Mouse (Mus musculus): ENCODE measurements around the gene Arhgap24.

The Arhgap24 gene

DNA sequence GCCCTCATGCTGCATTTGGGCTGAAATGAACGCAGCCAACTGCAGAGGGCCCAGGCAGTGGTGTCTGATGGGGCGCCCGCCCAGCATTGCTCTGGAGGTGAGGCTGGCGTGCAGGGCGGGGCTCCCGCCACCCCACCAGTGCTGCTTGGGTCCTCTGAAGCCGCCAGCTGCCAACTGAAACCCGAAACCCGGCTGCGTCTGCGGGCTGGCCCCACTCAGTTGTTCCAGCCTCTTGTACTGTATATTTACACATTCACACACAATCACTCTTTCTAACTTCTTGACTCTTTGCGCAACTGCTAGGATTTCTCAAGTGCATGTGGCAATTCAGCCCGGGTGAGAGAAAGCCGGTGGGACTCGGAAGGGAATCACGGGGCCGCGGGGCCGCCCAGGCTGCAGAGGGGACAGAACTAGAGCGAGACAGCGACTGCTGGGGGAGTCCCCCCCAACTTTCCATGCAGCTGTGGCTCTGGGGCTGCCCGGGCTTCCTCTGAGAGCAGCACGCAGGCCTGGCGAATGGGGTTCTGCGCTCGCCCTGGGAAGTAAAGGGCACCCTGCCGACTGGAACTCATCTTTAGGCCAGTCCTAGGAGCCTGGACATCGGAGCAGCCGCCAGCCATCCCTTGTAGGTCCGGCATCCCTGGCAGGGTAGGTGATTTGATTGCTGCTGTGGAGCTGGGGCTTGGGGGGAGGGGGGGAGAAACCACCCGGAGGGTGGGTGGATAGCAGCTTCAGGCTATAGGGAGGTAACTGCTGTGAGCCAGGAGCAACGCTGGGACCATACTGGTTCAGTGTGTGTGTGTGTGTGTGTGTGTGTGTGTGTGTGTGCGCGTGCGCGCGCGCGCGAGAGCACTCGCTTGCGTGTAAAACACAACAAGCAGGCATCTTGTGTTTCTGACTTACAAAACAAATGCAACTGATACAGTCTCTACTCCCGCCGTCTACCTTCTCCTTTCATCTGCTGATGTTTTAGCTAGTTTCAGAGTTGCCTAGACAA lies at the start of gene Arhgap24:
Gene Arhgap24 (plus strand): TSS at position 177 of the 997 bp plus-strand sequence.
- DNase-seq = peak; percentile 87 to 95

DNA sequence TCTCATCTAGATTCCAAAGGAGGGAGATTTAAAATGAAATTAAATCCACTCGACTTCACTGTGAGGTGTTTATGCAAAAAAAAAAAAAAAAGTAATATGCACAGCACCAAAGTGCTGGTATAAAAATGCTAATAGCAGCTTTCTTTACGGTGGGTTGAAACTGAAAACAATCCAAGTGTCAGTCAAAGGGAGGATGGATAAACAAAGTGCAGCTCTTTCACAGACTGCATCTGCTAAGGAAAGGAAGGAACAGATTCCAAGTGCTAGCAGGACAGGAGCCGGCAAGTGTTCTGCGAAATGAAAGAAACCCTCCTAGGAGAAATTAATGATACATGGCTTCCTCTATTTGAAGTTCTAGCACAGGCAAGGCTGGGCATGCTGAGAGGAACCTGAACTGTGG lies 47.0 kb upstream of the Arhgap24 start:
- DNase-seq = no peak

DNA sequence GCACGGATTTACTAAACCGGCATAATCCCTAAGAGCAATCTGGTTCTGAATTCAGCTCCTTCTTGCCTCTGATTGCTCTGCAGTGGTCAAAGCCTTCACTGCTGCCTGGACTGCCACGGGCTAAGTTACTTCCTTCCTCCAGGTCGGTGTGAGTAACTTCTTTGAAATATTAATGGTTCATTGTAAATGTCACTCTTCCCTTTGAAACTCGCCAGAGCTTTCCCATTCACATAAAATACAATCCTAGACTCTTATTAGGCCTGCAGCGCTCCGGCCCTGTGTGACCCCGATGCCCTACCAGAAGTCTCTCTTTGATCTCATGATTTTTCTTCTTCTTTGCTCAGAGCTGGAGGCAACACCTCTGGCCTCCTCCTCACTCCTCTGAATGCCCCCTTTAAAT lies 44.6 kb upstream of the Arhgap24 start:
- DNase-seq = no peak

DNA sequence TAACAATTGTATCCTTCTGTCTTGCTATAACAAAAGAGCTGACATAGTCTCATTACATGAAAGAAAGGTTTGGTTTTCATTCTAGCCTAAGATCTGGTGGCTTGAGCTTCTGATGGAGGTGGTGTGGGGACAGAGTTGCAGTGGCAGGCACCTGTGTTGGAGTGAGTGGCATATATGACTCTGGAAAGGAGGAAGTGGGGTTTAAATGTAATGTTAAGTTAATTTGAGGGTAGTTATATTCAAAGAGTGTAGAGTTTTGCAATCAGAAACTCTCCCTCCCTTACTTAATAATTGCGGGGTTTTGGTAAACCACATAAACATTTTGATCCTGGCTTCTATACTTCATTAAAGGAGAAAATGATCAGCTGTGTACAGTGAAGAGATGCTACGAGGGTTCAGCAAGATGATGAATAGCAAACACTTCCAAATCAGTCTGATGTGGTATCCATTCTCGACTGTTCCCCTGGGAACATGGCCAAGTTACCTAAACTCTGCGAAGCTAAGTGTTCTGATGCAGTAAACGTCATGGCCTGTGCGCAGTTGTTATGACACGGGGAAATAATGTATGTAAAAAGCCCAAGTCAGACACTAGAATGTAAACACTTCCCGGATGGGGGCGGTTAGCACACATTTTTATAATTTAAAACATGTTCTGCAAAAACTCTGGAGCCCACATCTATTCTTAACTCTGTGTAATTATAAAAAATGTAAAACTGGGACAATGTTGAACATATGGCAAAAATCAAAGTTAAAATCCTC lies 41.9 kb upstream of the Arhgap24 start:
- DNase-seq = no peak

DNA sequence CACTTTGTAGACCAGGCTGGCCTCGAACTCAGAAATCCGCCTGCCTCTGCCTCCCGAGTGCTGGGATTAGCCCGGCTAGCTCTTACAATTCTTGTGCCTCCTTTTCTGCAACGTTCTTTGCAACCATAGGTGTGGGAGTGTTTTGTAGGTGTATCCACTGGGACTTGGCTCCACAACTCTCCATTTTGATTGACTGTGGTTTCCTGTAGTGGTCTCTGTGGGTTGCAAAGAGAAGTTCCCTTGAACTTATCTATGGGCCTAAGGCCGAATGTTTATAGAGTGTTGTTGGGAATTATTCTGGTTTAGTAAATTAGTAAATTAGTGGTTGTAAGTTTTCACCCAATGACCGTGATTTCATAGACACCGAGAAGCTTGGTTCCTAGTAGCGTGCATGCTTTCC lies 33.8 kb upstream of the Arhgap24 start:
- DNase-seq = no peak

DNA sequence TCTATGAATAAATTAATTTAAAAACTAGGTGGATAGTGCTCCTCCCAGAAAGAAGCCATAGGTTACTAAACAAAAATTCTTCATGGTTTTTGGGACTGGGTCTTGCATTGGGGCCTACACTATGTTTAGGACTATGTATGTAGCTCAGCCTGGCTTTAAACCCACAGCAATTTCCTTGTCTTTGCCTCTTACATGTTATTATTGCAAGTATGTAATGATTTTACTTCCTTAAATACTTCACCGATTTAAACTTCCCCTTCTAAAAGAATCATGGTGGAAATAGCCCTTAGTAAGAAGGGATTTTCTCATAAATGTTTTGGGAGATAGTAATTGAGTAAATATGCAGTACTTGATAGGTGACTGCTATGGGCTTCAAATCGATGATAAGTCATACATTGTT lies 30.3 kb upstream of the Arhgap24 start:
- DNase-seq = no peak

DNA sequence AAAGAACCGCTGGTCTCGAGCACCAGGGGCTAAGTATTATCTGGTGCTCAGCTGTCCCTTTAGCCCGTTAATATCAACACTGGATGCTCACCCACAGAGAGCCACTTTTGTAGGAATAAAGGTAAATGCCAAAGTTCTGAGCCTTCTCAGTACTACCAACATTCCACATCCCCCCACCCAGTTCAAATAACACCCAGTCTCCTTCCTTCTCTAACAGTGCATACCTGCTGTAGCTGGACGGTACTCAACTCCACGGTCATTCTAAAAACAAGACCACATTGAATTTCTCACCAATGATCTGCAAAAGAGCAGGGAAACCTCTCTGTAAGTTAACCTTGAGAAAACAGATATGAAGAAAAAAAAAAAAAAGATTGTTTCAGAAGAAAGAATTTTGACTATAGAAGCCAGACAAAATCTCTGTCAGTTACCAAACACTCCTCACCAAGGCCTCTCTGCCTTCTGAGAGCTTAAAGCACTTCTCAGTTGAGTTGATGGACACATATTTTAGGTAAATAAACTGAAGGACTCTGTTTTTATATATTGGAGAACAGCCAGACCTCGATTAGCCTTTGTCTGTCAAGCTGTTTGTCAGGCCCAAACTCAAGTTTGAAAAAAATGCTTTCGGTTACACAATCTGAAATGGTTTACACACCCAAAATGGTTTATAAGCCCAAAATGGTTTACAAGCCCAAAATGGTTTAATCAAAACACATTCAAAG lies 29.0 kb upstream of the Arhgap24 start:
- DNase-seq = no peak

DNA sequence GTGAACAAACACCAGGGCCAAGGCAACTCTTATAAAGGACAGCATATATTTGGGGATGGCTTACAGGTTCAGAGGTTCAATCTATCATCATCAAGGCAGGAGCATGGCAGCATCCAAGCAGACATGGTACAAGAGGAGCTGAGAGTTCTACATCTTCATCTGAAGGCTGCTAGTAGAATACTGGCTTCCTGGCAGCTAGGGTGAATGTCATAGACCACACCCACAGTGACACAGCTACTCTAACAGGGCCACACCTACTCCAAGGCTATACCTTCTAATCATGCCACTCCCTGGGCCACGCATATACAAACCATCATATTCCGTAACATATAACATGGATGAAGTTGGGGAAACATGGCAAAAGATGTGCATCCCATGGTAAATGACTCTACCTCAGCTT lies 27.9 kb upstream of the Arhgap24 start:
- DNase-seq = no peak

DNA sequence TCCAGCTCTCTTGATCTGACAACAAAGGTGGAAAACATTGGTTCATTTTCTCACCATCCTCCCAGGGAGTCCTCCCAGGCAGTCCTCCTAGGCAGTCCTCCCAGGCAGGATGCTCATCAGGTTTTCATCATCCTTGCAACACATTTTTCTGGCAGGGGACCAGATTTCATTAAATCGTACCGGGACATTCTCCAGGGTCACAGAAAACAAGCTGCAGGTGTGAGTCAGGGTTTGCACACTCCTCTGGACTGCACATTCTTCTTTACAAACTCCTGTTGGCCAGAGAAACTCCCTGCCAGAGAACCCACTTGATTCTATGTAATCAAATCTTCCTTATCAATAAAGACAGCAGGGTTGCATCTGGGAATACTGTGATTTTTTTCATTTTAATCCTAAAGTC lies 25.9 kb upstream of the Arhgap24 start:
- no peak for DNase-seq

DNA sequence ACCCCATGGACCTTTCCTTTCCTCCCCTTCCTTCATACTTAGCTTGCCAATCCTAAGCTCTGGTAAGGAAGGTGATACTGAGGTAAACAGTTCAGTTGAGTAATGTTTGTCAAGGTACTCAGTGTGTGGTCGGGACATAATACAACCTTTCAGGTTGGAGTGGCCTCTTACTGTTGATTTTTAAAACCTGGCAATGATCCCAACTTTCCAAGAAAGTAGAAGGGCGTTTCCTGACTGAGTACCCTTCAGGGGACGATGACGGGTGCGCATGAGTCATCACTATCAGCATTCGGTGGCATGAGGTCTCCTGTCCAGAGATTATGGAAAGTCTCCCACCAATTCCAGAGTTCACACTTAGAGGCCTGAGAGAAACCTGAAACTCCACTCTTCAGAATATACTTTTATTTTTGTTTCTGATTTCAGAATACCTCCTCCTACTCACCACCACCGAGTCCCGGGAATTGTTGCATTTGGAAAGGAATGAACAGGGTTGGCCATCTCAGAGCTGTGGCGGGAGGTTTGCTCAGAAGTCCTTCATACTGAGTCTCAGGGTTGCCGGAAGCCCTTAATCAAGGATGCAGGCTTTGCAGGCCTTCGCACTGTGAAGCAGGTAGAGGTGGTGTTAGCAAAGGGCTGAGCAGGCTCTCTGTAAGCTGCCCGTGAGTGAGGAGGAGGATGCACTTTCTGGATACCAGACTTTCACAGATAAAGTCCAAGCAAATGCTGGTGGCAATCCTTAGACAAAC lies 20.6 kb upstream of the Arhgap24 start:
- DNase-seq = peak; percentile 57 to 61

DNA sequence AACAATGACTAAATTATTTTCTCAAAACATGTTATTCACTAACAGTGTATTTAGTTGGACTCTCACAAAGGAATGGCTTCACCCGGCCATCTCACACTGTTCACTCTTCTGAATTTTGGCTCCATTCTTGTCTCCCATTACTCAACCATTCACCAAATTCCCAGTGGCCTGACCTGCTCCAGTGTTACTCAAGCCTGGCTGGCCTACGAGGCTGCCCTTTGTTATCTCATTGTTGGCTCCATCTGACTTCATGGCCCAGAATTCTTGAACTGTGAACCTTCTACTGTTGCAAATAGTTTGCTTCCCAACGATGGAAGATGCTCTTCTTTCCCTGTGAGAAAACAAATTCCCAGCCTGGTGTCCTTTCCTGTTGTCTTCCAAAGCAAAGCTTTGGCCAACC lies 18.2 kb upstream of the Arhgap24 start:
- no peak for DNase-seq

DNA sequence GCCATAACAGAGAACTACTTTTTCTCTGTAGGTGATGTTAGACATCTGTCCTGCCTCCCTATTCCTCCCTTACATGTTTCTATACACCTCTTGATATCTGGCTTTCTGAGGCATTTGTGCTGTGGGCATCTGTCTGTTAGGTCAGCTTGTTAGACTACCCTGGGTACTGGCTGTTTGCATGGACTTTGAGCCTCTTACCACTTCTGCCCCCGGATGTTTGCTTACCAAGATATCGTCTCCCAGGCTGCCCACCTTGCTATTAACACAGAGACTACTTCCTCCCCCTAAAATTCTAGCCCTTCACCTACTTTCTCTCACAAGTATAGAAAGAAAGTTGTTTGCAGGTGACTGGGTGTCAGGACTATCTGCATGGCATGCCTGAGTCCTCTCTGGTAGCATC lies 15.8 kb upstream of the Arhgap24 start:
- no peak for DNase-seq

DNA sequence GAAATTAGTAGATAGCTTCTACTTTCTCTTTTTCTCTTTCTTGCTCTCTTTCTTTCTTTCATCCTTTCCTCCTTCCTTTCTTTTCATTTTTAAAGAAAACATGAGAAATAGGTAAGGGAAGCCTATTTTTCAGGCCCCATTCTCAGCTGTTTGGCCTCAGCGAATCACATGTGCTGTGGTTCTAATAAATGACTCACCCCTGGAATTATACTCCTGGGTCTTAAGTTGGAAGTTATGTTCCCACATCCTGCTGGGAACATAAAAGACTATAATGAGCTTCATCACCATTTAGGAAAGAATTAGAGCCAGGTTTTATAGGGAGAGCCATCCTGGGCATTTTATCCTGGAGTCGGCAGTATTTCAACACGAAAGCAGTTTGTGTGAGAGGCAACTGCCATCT lies 12.9 kb upstream of the Arhgap24 start:
- no peak for DNase-seq

DNA sequence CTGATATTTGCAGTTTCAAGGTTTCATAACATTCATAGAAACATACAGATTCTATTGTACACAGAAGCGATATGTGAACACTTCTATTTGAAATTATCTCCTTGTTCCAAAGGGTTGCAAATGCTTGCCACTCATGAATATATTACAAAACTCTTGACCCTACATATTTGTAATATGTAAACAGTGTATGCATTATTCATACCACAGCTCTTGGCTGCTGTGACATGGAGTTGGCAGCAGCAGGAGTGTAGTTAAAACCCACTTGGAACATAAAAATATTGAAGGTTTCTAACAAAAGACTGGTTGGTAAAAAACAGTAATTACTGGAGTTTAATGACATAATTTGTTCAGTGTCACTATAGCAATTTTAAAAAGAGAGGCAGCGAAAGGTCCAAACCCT lies 10.9 kb upstream of the Arhgap24 start:
- DNase-seq = no peak

DNA sequence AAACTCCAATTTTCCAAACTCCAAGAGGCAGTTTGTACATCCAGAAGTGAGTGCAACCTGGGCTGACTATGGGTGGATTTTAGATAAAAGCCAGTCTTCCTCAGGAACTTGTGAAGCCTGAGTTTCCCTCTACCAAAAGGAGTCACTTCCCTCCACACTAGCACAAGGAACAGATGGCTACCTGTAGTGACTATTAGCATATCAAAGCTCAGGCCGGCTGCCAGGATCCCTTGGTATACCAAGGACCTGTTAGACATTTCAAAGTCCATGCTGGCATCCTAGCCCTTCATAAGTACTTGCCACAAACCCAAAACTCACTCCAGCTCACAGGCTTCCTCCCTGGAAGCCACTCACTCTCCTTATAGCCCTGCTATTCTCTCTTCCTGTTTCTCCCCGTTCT lies 3.1 kb upstream of the Arhgap24 start:
- DNase-seq = no peak

DNA sequence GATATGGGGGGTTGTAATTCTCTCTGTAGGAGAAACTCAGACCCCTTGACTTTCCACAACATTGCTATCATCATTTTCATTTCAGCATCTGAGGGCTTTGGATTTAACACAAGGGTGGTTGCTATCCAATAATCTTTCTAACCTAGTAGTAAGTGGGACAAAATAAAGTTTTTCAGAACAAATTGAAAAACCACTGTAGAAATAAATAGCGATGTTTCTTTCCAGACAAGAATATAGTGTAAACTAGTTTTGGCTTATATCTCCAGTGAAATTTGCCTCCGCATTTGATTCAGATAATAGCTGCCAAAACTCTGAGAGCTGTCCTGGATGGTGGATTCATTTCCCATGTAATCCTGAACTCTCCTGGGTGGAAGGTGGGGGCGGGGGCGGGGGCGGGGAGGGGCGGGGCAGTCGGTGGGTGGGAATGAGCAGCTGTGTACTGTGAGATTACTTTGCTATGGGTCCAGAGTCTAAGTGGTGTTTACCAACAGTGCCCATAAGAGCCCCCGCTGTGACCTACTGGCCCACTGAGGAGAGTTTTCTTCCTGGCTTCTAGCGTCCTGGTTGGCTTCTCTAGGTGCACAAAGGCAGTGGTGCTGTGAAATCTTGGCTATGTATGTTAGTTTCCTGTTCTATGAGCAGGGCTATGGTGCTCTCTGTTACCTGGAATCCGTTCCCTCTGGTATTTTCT lies 2.2 kb downstream of the Arhgap24 start:
- DNase-seq = no peak

DNA sequence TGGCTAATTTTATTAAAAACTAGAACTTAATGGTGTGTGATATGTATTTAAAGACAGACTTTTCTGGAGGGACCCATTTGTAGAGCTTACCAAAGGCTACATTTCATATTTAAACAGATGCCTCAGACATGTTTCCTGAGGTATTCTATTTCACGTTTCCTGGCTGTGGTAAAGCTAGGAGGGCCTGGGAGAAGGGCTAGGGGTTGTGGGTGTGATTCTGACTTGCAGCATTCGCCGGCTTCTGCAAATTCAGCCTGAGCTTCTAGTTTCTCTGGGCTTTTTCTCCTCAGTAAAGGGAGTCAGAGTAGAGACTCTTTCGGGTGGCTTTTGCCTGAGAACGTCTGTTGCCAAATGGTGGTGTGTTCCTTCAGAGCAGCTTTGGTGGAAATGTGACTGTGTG lies 10.4 kb downstream of the Arhgap24 start:
- DNase-seq = no peak

DNA sequence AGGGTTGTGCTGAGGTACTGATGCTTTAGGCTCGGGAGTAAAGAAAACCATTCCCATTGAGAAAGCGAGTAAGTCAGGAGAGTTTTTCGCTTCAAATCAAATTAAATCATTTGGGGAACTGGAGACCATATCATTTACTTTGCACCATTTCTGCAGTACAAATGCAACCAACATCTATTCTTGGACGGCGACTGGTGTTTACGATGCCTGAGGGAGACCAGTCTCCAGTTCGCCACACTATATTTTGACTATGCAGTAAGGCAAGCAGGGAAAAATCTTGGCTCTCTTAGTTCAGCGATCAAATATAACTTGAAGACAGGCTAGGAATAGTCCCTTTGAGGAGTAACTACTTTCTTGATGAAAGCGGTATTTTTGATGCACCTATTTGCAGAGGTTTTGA lies 11.0 kb downstream of the Arhgap24 start:
- DNase-seq = no peak

DNA sequence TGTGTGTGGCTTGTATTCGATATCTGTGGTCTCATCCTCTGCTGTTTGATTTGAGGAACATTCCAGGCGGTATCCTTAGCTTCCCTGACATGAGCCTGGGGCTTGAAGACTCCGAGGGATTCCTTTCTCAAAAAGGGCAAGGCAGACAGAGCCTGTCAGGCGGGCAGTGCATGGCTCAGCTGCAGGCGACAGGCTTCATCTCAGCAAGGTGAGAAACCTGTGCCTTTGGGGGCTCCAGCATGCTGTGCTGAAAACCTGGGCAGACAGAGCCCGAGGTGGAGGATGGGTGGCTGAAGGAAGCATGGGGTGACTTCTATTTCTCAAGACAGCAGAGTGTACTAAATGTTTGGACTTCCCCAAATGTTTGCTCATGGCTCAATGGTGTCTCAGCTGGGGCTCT lies 13.6 kb downstream of the Arhgap24 start:
- DNase-seq = no peak

DNA sequence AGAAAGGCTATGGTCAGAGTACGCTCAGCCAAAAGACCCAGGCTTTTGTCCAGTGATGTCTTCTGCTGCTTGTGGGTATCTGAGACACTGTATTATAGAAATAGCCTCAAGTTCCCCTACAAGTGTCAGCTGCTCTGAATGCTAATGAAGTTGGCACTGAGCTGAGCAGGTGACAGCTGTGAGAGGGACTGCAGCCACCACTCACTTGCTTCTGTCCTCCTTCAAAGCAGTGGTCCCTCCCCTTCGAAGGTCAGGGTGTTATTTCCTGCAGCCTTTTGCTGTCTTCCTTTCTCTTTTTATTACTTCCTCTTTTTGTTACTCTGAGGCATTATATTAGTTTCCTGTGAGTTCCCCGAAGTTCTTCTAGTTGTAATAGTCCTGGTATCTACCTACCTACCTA lies 16.0 kb downstream of the Arhgap24 start:
- DNase-seq = peak in 1 of 2 experiments; percentile 32

DNA sequence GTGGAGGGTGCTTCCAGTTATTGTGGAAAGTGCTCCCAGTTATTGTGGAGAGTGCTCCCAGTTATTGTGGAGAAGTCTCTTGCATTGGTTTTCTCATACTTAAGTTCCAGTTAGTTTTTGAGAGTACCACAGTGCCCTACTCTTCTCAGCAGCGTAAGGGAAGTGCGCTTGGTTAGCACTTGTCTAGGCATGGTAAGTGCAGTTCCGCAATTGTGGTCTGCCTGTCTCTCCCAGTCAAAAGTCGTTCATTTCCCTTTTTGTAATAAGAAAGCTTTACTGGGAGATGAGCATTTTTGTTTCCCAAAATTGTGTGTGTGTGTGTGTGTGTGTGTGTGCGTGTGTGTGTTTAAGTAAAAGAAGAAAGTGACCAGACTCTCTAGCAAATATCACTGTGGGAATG lies 17.6 kb downstream of the Arhgap24 start:
- peak in 1 of 2 experiments; percentile 35 for DNase-seq

DNA sequence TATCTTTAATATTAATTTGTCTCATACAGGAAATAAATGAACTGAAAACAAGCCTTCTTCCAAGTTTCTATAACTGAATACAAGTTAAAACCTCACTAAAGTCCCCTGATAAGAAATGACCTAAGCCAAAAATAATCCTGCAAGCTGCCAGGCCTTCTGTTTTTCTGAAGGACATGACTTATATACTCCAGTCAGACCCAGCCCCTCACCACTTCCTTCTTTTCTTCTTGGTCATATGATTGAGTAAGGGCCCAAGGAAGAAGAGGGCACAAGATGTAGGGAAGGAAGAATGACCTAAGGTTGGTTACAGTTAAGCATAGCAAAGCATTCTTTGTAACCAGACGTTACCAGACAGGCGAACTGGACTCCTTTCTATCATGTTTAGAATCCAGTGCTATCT lies 21.1 kb downstream of the Arhgap24 start:
- no peak for DNase-seq
